Mouse (Mus musculus) thymus, adult 2 months (tissue): Measurements from ENCODE around the gene Rhoc.
"Not testable (repeated sequence)": the region's sequence is repeated elsewhere in the genome, so short reads cannot be mapped to it uniquely, and the experiment has no call there.

ENCODE experiments used
- CTCF ChIP-seq: fragments of 200-500 bp; IDR thresholded peaks from 2 replicates; pipeline ENCODE4 v1.5.1; 2012; ENCODE audit warnings: mild to moderate bottlenecking, control low read depth, low read length, moderate library complexity, borderline replicate concordance; ENCODE audit not compliant: control insufficient read depth, poor library complexity, insufficient read depth; ENCODE audit errors: extremely low read depth
- POLR2A ChIP-seq: fragments of 200-500 bp; IDR thresholded peaks from 2 replicates; pipeline ENCODE4 v1.6.1; 2012; ENCODE audit warnings: mild to moderate bottlenecking, low read length, control low read depth, moderate library complexity; ENCODE audit not compliant: control insufficient read depth, poor library complexity, insufficient read depth; ENCODE audit errors: extremely low read depth

DNA sequence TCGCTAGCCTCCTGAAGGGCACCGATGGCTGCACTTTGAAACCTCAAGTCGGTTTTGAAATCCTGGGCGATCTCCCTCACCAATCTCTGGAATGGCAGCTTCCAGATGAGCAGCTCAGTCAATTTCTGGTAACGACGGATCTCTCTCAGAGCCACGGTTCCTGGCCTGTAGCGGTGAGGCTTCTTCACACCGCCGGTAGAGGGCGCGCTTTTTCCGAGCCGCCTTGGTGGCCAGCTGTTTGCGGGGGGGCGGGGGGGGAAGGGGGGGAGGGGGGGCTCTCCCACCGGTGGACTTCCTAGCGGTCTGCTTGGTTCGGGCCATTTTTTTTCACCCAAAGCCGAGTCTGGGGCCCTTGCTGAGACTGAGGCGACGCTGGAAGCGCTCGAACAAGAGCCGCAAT, 35.3 kb upstream of the Rhoc start:
- TF ChIP-seq CTCF, POLR2A: not testable (repeated sequence)
